Mouse (Mus musculus): ENCODE results near the gene Tcaf3.

GRCm38 (mm10) chr6:42568205-42568604, 29.3 kb downstream of the Tcaf3 start:
- TF ChIP-seq CTCF (IDR thresholded peaks at IDR 0.05; ENCODE audit: low read depth, low read length) (no peak), POLR2A (IDR thresholded peaks at IDR 0.05; ENCODE audit: insufficient read depth, low read length) (no peak)
